Mouse (Mus musculus): ENCODE measurements at regions not wholly inside any gene's neighbourhood (a gene's known extent, or its start where the extent isn't known, plus 50 kb on each side); places are given as distances from the start of the nearest gene placed in this dataset.

GRCm38 (mm10) chr14:33854181-33854580 lies 69.2 kb upstream of the Gdf10 start:
- peak; percentile 30 for DNase-seq (ENCODE audit: low read depth, low spot score)

DNA sequence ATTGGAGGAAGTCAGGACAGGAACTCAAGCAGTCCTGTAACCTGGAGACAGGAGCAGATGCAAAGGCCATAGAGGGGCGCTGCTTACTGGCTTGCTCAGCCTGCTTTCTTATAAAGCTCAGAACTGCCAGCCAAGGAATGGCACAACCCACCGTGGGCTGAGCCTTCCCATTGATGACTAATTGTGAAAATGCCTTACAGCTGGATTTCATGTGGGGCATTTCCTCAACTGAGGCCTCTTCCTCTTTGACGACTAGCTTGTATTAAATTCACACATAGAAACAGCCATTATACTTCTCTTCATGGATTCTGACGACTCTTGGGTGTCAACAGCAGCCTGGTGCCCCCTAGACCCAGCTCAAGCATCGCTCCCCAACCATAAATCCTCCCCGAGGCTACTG lies 66.4 kb upstream of the Gdf10 start:
- DNase-seq (ENCODE audit: low read depth, low spot score) = no peak

DNA sequence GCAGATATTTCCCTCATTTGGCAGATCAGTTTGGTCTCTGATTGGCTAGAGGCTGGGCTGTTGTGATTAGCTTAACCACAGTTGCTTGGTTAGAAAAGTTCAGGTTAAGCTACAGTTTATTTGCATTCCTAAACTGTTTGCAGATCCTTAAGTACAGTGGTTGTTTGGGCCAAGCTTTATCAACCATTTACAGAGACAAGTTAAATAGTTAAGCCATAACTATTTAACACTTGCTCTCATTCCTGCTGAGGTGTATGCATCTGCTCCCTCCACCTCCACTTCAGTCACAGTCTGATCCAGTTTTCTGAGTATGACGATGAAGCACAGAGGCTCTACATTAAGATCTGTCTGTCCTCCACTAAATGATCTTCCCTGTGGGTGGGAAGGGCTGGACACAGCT lies 58.6 kb upstream of the Gdf10 start:
- DNase-seq (ENCODE audit: low read depth, low spot score) = no peak

GRCm38 (mm10) chr14:33865746-33866145 lies 57.6 kb upstream of the Gdf10 start:
- no peak for DNase-seq (ENCODE audit: low read depth, low spot score)

GRCm38 (mm10) chr14:33867674-33868073 lies 55.7 kb upstream of the Gdf10 start:
- DNase-seq (ENCODE audit: low read depth, low spot score) = no peak

Data from skeletal muscle tissue, adult 2 months (tissue).